Comparison of ENCODE assay signal across 31 mouse cellular contexts in the genomic region with DNA sequence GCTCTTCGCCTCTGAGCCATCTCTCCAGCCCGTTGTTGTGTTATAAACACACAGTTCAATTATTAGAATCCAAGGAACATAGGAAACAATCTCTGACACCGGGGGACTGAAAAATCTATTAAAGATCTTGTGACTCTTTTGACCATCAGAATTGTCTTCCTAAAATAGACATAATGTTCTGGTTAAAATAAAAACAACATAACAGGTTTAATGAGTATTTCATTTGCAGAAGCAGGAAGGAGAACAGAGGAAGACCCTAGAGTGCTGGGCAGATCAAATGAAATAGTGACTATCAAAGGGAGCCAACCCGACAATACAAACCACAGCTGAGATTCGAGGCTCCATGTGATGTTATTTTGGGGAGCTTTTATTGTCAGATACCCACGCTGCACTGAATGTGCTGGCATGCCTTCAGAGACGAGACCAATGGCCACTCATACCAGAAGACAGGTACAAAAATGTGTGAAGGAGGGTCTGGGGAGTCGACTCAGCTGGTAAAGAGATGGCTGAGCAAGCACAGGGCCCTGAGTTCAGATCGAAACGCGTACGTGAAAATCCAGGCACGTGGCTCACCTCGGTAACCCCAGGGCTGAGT. TPM values are rescaled to one million over a fixed set of nuclear protein-coding genes. Genes with fewer than 3 reads are reported as not detected.
A peak's percentile ranks its signal among the peaks of the same experiment; 100 is the strongest.
DNase-seq lines count a peak whose midpoint lies in the region; TF ChIP-seq lines count a peak whose summit lies in the region.
"Had no signal": no experiment of that assay in that cellular context is flagged by ENCODE, and none has a peak within 500 bp of the region (broad histone marks: within the 10 kb centered on the region; RNA-seq: fewer than 3 reads in every experiment).

No protein-coding gene starts in this region.

- peaks cover 7% of the 10 kb centered on the region for H3K36me3 ChIP-seq in heart, adult 2 months (ENCODE audit: control insufficient read depth, insufficient read depth, low read length)
- H3K36me3 ChIP-seq: embryonic facial prominence, embryonic 13.5 days; embryonic facial prominence, embryonic 15.5 days; forebrain, embryonic 10.5 days; forebrain, embryonic 12.5 days; G1E had no signal

- WGBS in heart, adult 2 months = 59% methylated on average over 14 of the region's 14 CpGs

- no peaks in the 10 kb centered on the region for H3K27me3 ChIP-seq in heart, adult 2 months (ENCODE audit: control insufficient read depth, insufficient read depth, low read length)
- H3K27me3 ChIP-seq: CH12.LX; embryonic facial prominence, embryonic 13.5 days; embryonic facial prominence, embryonic 15.5 days; forebrain, embryonic 12.5 days; Patski had no signal

- intact Hi-C loops in gastrocnemius, adult 2 months (cut with DNase I) = no loop called here
- intact Hi-C loops in heart, adult 2 months (cut with DNase I) = loop anchor here (2.0 to 10.0 kb wide), 2 partner anchors 14 to 362 kb away; a partner anchor contains a TSS
- intact Hi-C loops in heart, postnatal 14 days (cut with DNase I) = no loop called here

- no peak overlapping the region for H3K9ac ChIP-seq in heart, adult 2 months (ENCODE audit: low read depth, low read length)
- H3K9ac ChIP-seq: embryonic facial prominence, embryonic 13.5 days; embryonic facial prominence, embryonic 15.5 days; forebrain, embryonic 12.5 days had no signal

- H3K79me2 ChIP-seq in heart, adult 2 months (replicated peaks; ENCODE audit: control insufficient read depth, insufficient read depth, low read length) = no peaks in the 10 kb centered on the region

- peaks cover 36% of the 10 kb centered on the region for H3K4me1 ChIP-seq in heart, adult 2 months (ENCODE audit: control insufficient read depth, insufficient read depth, low read length)
- H3K4me1 ChIP-seq in brown adipose tissue, adult 24 weeks (ENCODE audit: control insufficient read depth, insufficient read depth, insufficient read length, low read length) = peaks cover 43% of the 10 kb centered on the region
- H3K4me1 ChIP-seq: forebrain, embryonic 12.5 days had no signal

- DNase-seq in gastrocnemius, adult 2 months = no peak
- no peak for DNase-seq in gastrocnemius, adult 18-20 months (ENCODE audit: low spot score)
- no peak for DNase-seq in heart, adult 2 months
- no peak for DNase-seq in heart, postnatal 14 days
- DNase-seq: adrenal gland, adult 8-10 months; adrenal gland, postnatal 14 days; adrenal gland, postnatal 36 days; B cell, adult 2 months; cerebellum, adult 11 months; cerebellum, adult 18-20 months; cerebellum, adult 8-10 months; cerebellum, adult 9-11 months; cerebellum, postnatal 14 days; cerebellum, postnatal 36 days; embryo, embryonic 11 days had no signal

- TF ChIP-seq EP300 in heart, adult 2 months (IDR thresholded peaks at IDR 0.05; ENCODE audit: insufficient read depth, low read depth, low read length) = no peak

- no peak for TF ChIP-seq CTCF in gastrocnemius, adult 2 months (IDR thresholded peaks at IDR 0.05)
- TF ChIP-seq CTCF in heart, adult 2 months (IDR thresholded peaks at IDR 0.05) = no peak

- H3K4me3 ChIP-seq in gastrocnemius, adult 2 months = no peak overlapping the region
- no peak overlapping the region for H3K4me3 ChIP-seq in heart, adult 2 months
- H3K4me3 ChIP-seq in brown adipose tissue, adult 24 weeks (ENCODE audit: insufficient read depth, low read depth, low read length) = no peak overlapping the region
- H3K4me3 ChIP-seq: embryonic facial prominence, embryonic 13.5 days; embryonic facial prominence, embryonic 15.5 days; erythroblast, embryonic 14.5 days; forebrain, embryonic 10.5 days; forebrain, embryonic 12.5 days had no signal

- peak overlapping the region; percentile 79 for H3K27ac ChIP-seq in gastrocnemius, adult 2 months
- peak overlapping the region; percentile 76 for H3K27ac ChIP-seq in heart, adult 2 months
- H3K27ac ChIP-seq in brown adipose tissue, adult 24 weeks (replicated peaks; ENCODE audit: low read depth, low read length) = peak overlapping the region; percentile 85
- H3K27ac ChIP-seq: embryonic facial prominence, embryonic 13.5 days; embryonic facial prominence, embryonic 15.5 days; forebrain, embryonic 10.5 days; forebrain, embryonic 12.5 days had no signal

- 0 out of 2 replicates have a peak, but pooled peaks have one; percentile 7 for TF ChIP-seq POLR2A in heart, adult 2 months (IDR thresholded peaks at IDR 0.05; ENCODE audit: insufficient read depth, low read depth, low read length)

RNA-seq across cellular contexts. Expression of a gene that starts 33.4 kb away (rescaled TPM):
- total RNA-seq in gastrocnemius, adult 2 months (2021) = not detected
- not detected for total RNA-seq in gastrocnemius, adult 18-20 months (2021)
- total RNA-seq in heart, adult 2 months (2021) = not detected
- polyA plus RNA-seq in heart, adult 2 months (2012; rRNA removed) = 0.02 and 0.12 TPM in 2 replicates
- total RNA-seq in heart, postnatal 14 days (2021) = not detected
- polyA plus RNA-seq in brown adipose tissue, adult 24 weeks (2012; ENCODE audit: insufficient read depth, insufficient read length, missing spikeins) = not detected in 2 replicates
- total RNA-seq: adrenal gland, adult 18-20 months; adrenal gland, adult 8-10 months; adrenal gland, postnatal 36 days; CH12.LX; common myeloid progenitor, adult 5-6 weeks had no signal
- polyA plus RNA-seq: activated CD4-positive, CD25-positive, alpha-beta regulatory T cell, adult 4 months; CD4-positive, CD25-positive, alpha-beta regulatory T cell, adult 4 months; embryonic facial prominence, embryonic 11.5 days; embryonic facial prominence, embryonic 13.5 days; erythroblast, embryonic 14.5 days; forebrain, embryonic 10.5 days; forebrain, embryonic 12.5 days; forebrain, embryonic 14.5 days; forebrain, embryonic 16.5 days; G1E had no signal
